Mouse (Mus musculus) liver, adult 2 months (tissue): Measurements from ENCODE around the gene Ppm1h. TPM values are rescaled to one million over a fixed set of nuclear protein-coding genes. Genes with fewer than 3 reads are reported as not detected.

Source experiments
- DNase-seq: peaks from one replicate; pipeline ENCODE4 v3.0.0-alpha.2; 2011; ENCODE audit warnings: low read depth, low spot score; ENCODE audit errors: extremely low read depth
- H3K27ac ChIP-seq: fragments of 200-500 bp; replicated peaks from 2 replicates; pipeline ENCODE4 v1.5.1; 2012; ENCODE audit warnings: low read depth, mild to moderate bottlenecking, control low read depth, inconsistent platforms, low read length; ENCODE audit not compliant: insufficient read depth
- H3K27me3 ChIP-seq: fragments of 200-500 bp; 2 replicates; pipeline ENCODE4 v1.6.1; 2012; ENCODE audit warnings: mild to moderate bottlenecking, moderate library complexity, low read length, inconsistent platforms; ENCODE audit not compliant: control insufficient read depth, insufficient read depth
- H3K36me3 ChIP-seq: fragments of 200-500 bp; 2 replicates; pipeline ENCODE4 v1.6.1; 2012; ENCODE audit warnings: low read length, inconsistent platforms; ENCODE audit not compliant: control insufficient read depth, insufficient read depth
- H3K4me1 ChIP-seq: fragments of 200-500 bp; 2 replicates; pipeline ENCODE4 v1.6.1; 2011; ENCODE audit warnings: low read length; ENCODE audit not compliant: control insufficient read depth, insufficient read depth
- H3K4me3 ChIP-seq: fragments of 200-500 bp; 2 replicates; pipeline ENCODE4 v1.5.1; 2011; ENCODE audit warnings: low read depth, mild to moderate bottlenecking, control low read depth, low read length, moderate library complexity; ENCODE audit not compliant: insufficient read depth
- H3K79me2 ChIP-seq: fragments of 200-500 bp; 2 replicates; pipeline ENCODE4 v1.6.1; 2012; ENCODE audit warnings: inconsistent platforms, mild to moderate bottlenecking, low read length, moderate library complexity; ENCODE audit not compliant: control insufficient read depth, insufficient read depth
- H3K9ac ChIP-seq: fragments of 200-500 bp; 2 replicates; pipeline ENCODE4 v1.6.1; 2012; ENCODE audit warnings: low read depth, mild to moderate bottlenecking, control low read depth, inconsistent platforms, low read length
- CTCF ChIP-seq: fragments of 200-500 bp; IDR thresholded peaks from 2 replicates; pipeline ENCODE4 v1.5.1; 2011; ENCODE audit warnings: low read depth, low read length, control low read depth
- POLR2A ChIP-seq: fragments of 200-500 bp; IDR thresholded peaks from 2 replicates; pipeline ENCODE4 v1.6.1; 2011; ENCODE audit warnings: low read length, control low read depth; ENCODE audit not compliant: insufficient read depth; ENCODE audit errors: extremely low read depth
- WGBS: fragments of 180-500 bp; shearing (Covaris S2); methylation state at CpG from one replicate; pipeline ENCODE4 v1.1.7; 2018; 5-methylcytosine and 5-hydroxymethylcytosine counted together
- polyA plus RNA-seq: library from polyadenylated mRNA; depleted of rRNA; stranded (reverse); fragments of >200 nt; gene quantifications from 2 replicates; pipeline ENCODE4 v1.2.3, GENCODE M21; 2012
- total RNA-seq: library from RNA; depleted of rRNA; stranded (reverse); fragments of >200 nt; gene quantifications from 2 replicates; pipeline ENCODE4 v1.2.3, GENCODE M21; 2014

The Ppm1h gene
- total and polyA plus RNA-seq, 2 experiments = 1.5 to 3.7 TPM

DNA sequence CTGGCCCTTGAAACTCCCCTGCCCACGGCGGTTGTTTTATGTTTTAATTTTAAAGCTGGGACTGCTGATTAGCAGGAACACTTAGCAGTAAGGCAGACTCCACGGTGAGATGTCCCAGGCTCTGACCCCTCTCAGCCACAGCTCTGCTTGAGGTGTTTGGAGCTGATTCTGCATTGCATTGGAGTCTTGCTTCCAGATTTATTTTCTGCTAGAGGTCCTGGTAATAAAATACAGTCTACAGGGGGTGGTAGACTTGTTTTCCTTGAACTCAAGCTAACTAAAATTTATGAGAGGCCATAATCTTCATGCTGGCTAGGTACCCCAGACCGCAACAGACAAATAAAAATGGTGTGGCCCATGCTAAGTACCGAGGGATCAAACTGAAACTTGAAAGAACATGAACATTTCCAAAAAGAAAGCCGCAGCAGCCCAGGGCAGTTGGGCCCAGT, 90.4 kb downstream of the Ppm1h start:
- Histone ChIP-seq H3K9ac (no peak overlapping the region), H3K27ac (no peak overlapping the region), H3K4me1 (no peaks in the 10 kb centered on the region), H3K4me3 (no peak overlapping the region), H3K27me3 (no peaks in the 10 kb centered on the region), H3K36me3 (no peaks in the 10 kb centered on the region), H3K79me2 (no peaks in the 10 kb centered on the region)
- TF ChIP-seq POLR2A (no peak), CTCF (no peak)
- WGBS = 78% methylated on average over 6 of the region's 6 CpGs
- DNase-seq = no peak

DNA sequence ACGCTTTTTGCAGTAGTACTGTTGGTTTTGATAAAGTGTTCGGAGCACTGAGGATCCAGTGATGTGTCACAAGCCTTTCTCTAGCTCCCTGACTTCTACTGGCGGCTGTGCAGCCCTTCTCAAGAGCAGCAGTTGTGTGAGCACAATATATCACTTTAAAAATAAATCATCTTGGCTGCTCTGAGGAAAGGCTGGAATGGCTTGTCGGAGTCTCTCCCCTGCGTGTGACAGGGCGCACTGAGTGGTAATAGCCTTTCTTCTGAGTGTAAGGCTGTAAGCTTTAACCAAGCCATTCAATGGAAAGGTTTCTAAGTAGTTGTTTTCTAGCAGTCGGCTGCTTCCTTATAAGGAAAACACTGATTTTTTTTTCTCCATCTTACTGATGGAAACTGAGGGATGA, 91.8 kb downstream of the Ppm1h start:
- 87% methylated on average over 7 of the region's 7 CpGs for WGBS
- DNase-seq = no peak
- no peaks in the 10 kb centered on the region for H3K27me3 ChIP-seq
- no peak for TF ChIP-seq CTCF
- TF ChIP-seq POLR2A = no peak
- H3K9ac ChIP-seq = no peak overlapping the region
- H3K4me1 ChIP-seq = no peaks in the 10 kb centered on the region
- H3K36me3 ChIP-seq = no peaks in the 10 kb centered on the region
- no peaks in the 10 kb centered on the region for H3K79me2 ChIP-seq
- no peak overlapping the region for H3K4me3 ChIP-seq
- H3K27ac ChIP-seq = no peak overlapping the region

DNA sequence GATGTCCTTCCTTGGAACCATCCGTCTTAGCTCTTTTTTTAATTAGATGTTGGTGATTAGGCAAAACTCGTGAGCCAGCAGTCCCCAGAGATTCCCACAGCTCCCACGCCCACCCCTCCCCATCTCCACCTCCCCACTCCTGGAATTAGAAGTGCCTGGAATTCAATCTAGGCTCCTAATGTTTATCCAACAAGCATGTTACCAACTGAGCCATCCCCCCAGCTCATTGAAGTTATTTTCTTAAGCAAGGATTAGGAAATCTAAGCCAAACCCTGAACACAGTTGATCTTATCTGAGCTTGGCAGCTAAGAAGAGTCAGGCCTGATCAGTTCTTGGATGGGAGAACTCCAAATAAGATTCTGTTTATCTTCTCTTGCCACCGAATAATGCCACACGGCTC, 92.4 kb downstream of the Ppm1h start:
- no peaks in the 10 kb centered on the region for H3K36me3 ChIP-seq

DNA sequence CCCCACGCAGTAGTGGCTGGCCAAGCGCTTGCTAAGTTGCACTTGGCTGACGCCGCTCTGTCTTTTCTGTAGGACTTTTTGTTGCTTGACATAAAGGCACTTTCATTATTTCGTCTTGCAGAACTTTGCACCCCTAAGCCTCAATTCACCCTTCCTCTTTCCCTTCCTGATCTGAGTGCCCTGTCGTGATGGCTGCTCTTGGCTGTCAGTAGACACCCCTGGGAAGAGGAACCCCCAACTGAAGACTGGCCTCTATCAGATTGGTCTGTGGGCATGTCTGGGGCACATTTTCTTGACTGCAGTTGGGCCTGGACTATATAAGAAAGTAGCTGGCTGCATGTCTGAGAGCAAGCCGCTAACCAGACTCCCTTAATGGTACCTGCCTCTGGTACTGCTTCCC, 95.6 kb downstream of the Ppm1h start:
- Histone ChIP-seq H3K27ac (no peak overlapping the region), H3K4me1 (no peaks in the 10 kb centered on the region), H3K9ac (no peak overlapping the region), H3K79me2 (no peaks in the 10 kb centered on the region), H3K36me3 (no peaks in the 10 kb centered on the region), H3K4me3 (no peak overlapping the region), H3K27me3 (no peaks in the 10 kb centered on the region)
- 93% methylated on average over 7 of the region's 7 CpGs for WGBS
- TF ChIP-seq CTCF = no peak
- no peak for TF ChIP-seq POLR2A
- DNase-seq = peak; percentile 30

More for the DNA sequence above, 92.4 kb downstream of the Ppm1h start:
- Histone ChIP-seq H3K27me3 (no peaks in the 10 kb centered on the region), H3K9ac (no peak overlapping the region), H3K4me3 (no peak overlapping the region), H3K4me1 (no peaks in the 10 kb centered on the region), H3K27ac (no peak overlapping the region), H3K79me2 (no peaks in the 10 kb centered on the region)
- no peak for TF ChIP-seq POLR2A
- TF ChIP-seq CTCF = no peak
- WGBS = 68% methylated on average over 5 of the region's 5 CpGs
- no peak for DNase-seq

DNA sequence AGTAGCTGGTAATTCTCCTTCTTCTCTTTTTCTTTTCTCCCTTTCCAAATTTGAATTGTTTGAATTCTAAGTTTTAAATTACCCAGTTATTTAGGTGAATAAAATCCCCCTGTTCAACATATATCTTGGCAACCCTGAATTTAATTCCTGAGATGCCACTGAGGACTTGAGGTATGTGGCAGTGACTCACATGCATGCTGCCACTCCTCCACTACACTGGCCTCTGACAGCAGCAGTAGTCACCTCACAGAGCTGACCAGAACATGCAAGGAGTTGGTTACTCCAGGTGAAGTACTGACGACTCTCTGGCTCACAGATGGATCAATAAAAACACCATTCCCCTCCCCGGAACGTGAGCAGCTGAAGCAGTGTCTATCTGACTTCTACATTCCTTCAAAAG, 98.9 kb downstream of the Ppm1h start:
- Histone ChIP-seq H3K4me3 (no peak overlapping the region), H3K9ac (no peak overlapping the region), H3K36me3 (no peaks in the 10 kb centered on the region), H3K27me3 (no peaks in the 10 kb centered on the region), H3K4me1 (no peaks in the 10 kb centered on the region), H3K79me2 (no peaks in the 10 kb centered on the region), H3K27ac (no peak overlapping the region)
- no peak for DNase-seq
- TF ChIP-seq POLR2A (no peak), CTCF (no peak)
- 66% methylated on average over 3 of the region's 3 CpGs for WGBS

DNA sequence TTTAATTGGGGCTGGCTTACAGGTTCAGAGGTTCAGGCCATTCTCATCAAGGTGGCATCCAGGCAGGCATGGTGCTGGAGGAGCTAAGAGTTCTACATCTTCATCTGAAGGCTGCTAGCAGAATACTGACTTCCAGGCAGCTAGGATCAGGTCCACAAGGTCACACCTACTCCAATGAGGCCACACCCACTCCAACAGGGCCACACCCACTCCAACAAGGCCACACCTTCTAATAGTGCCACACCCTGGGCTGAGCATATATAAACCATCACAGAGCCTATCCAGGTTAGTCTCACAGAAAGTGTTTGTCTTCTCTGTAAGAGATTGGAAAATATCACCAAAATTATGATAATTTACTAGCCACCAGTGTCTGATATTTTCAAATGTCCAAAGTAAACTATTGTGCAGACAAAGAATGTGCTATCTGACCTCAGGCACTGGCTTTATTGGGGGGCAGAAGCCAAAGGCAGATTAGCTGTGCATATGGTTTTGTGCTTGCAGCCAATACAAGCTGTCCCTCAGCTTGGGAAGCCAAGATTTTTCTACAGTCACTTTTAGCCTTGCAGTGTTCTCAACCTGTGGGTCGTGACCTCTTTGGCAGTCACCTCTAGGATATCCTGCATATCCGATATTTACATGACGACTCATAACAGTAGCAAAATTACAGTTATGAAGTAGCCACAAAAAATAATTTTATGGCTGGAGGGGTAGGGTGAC, 99.5 kb downstream of the Ppm1h start:
- H3K36me3 ChIP-seq = no peaks in the 10 kb centered on the region
- no peaks in the 10 kb centered on the region for H3K27me3 ChIP-seq
- no peaks in the 10 kb centered on the region for H3K79me2 ChIP-seq
- H3K4me1 ChIP-seq = no peaks in the 10 kb centered on the region
- 83% methylated on average over 3 of the region's 3 CpGs for WGBS
- no peak for DNase-seq
- no peak overlapping the region for H3K9ac ChIP-seq
- no peak for TF ChIP-seq POLR2A
- TF ChIP-seq CTCF = no peak
- no peak overlapping the region for H3K27ac ChIP-seq
- H3K4me3 ChIP-seq = no peak overlapping the region
